16 mouse cellular contexts compared by ENCODE assay signal in the genomic region with DNA sequence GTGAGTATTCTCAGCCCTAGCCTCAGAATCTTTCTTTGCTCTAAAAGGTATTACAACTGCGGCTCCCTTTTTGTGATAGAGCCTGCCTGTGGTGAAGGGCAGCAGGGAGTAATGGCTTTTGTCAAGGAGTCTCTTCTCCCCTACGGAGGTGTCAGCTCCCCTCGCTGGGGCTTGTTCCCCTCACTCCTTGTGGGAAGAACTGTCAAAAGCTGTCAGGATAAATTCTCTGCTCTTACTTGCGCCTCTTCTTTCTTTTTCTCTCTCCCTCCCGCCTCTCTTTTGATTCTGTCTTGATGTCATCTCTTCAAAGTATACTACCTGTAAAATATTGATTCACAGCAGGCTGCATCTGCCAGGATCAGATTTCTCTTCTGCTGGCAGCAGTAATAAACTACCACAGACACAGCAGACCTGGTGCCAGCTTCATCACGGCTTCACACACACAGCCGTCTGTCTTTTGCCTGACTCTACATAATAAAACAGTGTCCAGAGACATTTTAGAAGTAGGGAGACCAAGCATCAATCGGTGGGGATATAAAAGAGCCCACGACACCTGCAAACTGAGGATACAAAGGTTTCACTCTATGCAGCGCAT.
DNase-seq lines count a peak whose midpoint lies in the region; ATAC-seq and TF ChIP-seq lines count a peak whose summit lies in the region.
"Had no signal": no experiment of that assay in that cellular context is flagged by ENCODE, and none has a peak within 500 bp of the region (broad histone marks: within the 10 kb centered on the region; RNA-seq: fewer than 3 reads in every experiment).

No protein-coding gene starts in this region.

- intact Hi-C loops in heart, adult 2 months (cut with DNase I): no loop called here
- intact Hi-C loops in left cerebral cortex, postnatal 4 days (cut with DNase I): no loop called here
- intact Hi-C loops in left cerebral cortex, postnatal 25 days (cut with DNase I): no loop called here

- H3K4me3 ChIP-seq in heart, embryonic 14.5 days (ENCODE audit: control insufficient read depth in 1 of 2, insufficient read depth in 1 of 2, low read depth in 1 of 2, low read length in 2 of 2): no peak overlapping the region
- H3K4me3 ChIP-seq in heart, adult 2 months: no peak overlapping the region
- no peak overlapping the region for H3K4me3 ChIP-seq in hindbrain, postnatal 0 days (ENCODE audit: low read length)
- H3K4me3 ChIP-seq in midbrain, embryonic 16.5 days (ENCODE audit: low read depth, low read length): no peak overlapping the region

- H3K79me2 ChIP-seq in heart, adult 2 months (replicated peaks; ENCODE audit: control insufficient read depth, insufficient read depth, low read length): no peaks in the 10 kb centered on the region

- no peak for DNase-seq in heart, adult 2 months
- peak; percentile 7 for DNase-seq in left cerebral cortex, postnatal 4 days
- no peak for DNase-seq in left cerebral cortex, postnatal 25 days (ENCODE audit: low spot score in 2 of 2)
- DNase-seq in hindbrain, postnatal 0 days (ENCODE audit: low spot score): no peak
- DNase-seq in T-cell, adult 2 months (ENCODE audit: low spot score): no peak
- DNase-seq: cerebellum, adult 9-11 months; heart, postnatal 36 days; kidney, postnatal 36 days; layer of hippocampus, adult 9-11 months; liver; lung, adult 18-20 months; right cerebral cortex, postnatal 4 days; thymus, postnatal 25 days had no signal

- WGBS in heart, embryonic 14.5 days: 20% methylated on average over 10 of the region's 10 CpGs
- 17% methylated on average over 10 of the region's 10 CpGs for WGBS in heart, adult 2 months
- WGBS in hindbrain, postnatal 0 days: 20% methylated on average over 10 of the region's 10 CpGs
- WGBS in midbrain, embryonic 16.5 days: 13% methylated on average over 10 of the region's 10 CpGs

- H3K4me2 ChIP-seq in heart, embryonic 14.5 days (ENCODE audit: low read length): peak overlapping the region; percentile 22; the same call in 1 of the 2 replicates
- H3K4me2 ChIP-seq in hindbrain, postnatal 0 days (ENCODE audit: low read depth, low read length): 0 out of 2 replicates have a peak overlapping the region, but pooled peaks have one; percentile 3
- H3K4me2 ChIP-seq in midbrain, embryonic 16.5 days (ENCODE audit: low read length): peak overlapping the region; percentile 12; the same call in 1 of the 2 replicates

- TF ChIP-seq POLR2A in heart, adult 2 months (IDR thresholded peaks at IDR 0.05; ENCODE audit: insufficient read depth, low read depth, low read length): no peak

- H3K4me1 ChIP-seq in heart, embryonic 14.5 days (ENCODE audit: control insufficient read depth in 2 of 2, insufficient read depth in 2 of 2, low read length in 2 of 2): no peaks in the 10 kb centered on the region; a peak in 2 of 4 replicates
- no peaks in the 10 kb centered on the region for H3K4me1 ChIP-seq in heart, adult 2 months (ENCODE audit: control insufficient read depth, insufficient read depth, low read length)
- H3K4me1 ChIP-seq in hindbrain, postnatal 0 days (ENCODE audit: insufficient read depth, low read length): 0 out of 2 replicates have a peak, but pooled peaks cover 3% of the 10 kb centered on the region
- peaks cover 9% of the 10 kb centered on the region; the same call in 1 of the 2 replicates for H3K4me1 ChIP-seq in midbrain, embryonic 16.5 days (ENCODE audit: control insufficient read depth, insufficient read depth, low read length)

- H3K9me3 ChIP-seq in heart, embryonic 14.5 days (ENCODE audit: control insufficient read depth, low read length): no peaks in the 10 kb centered on the region
- no peaks in the 10 kb centered on the region for H3K9me3 ChIP-seq in hindbrain, postnatal 0 days (ENCODE audit: low read length)
- no peaks in the 10 kb centered on the region for H3K9me3 ChIP-seq in midbrain, embryonic 16.5 days (replicated peaks; ENCODE audit: control insufficient read depth, low read length, poor library complexity, severe bottlenecking)

- TF ChIP-seq EP300 in heart, adult 2 months (IDR thresholded peaks at IDR 0.05; ENCODE audit: insufficient read depth, low read depth, low read length): no peak

- no peak for ATAC-seq in heart, embryonic 14.5 days (ENCODE audit: insufficient number of reproducible peaks, insufficient read depth, low FRiP score, low read depth)
- ATAC-seq in hindbrain, postnatal 0 days: no peak
- ATAC-seq in midbrain, embryonic 16.5 days: peak; percentile 71
- ATAC-seq: intestine, embryonic 16.5 days had no signal

- no peaks in the 10 kb centered on the region for H3K36me3 ChIP-seq in heart, embryonic 14.5 days (ENCODE audit: control insufficient read depth, insufficient read depth, low read length)
- H3K36me3 ChIP-seq in heart, adult 2 months (ENCODE audit: control insufficient read depth, insufficient read depth, low read length): no peaks in the 10 kb centered on the region
- no peaks in the 10 kb centered on the region for H3K36me3 ChIP-seq in hindbrain, postnatal 0 days (ENCODE audit: insufficient read depth, low read length)
- no peaks in the 10 kb centered on the region for H3K36me3 ChIP-seq in midbrain, embryonic 16.5 days (ENCODE audit: control insufficient read depth, insufficient read depth, low read length)

- peaks cover 5% of the 10 kb centered on the region for H3K27me3 ChIP-seq in heart, embryonic 14.5 days (ENCODE audit: control insufficient read depth, insufficient read depth, low read length)
- H3K27me3 ChIP-seq in heart, adult 2 months (ENCODE audit: control insufficient read depth, insufficient read depth, low read length): no peaks in the 10 kb centered on the region
- no peaks in the 10 kb centered on the region for H3K27me3 ChIP-seq in hindbrain, postnatal 0 days (ENCODE audit: insufficient read depth, low read length)
- H3K27me3 ChIP-seq in midbrain, embryonic 16.5 days (ENCODE audit: control insufficient read depth, insufficient read depth, low read depth, low read length): no peaks in the 10 kb centered on the region

- no peak for TF ChIP-seq CTCF in heart, adult 2 months (IDR thresholded peaks at IDR 0.05)
- no peak for TF ChIP-seq CTCF in hindbrain, postnatal 0 days (IDR thresholded peaks at IDR 0.05; ENCODE audit: low read depth)

- H3K27ac ChIP-seq in heart, embryonic 14.5 days (replicated peaks in 1 of 2; ENCODE audit: control insufficient read depth in 1 of 2, insufficient read depth in 1 of 2, low read depth in 2 of 2, low read length in 2 of 2): no peak overlapping the region
- H3K27ac ChIP-seq in heart, adult 2 months: no peak overlapping the region
- H3K27ac ChIP-seq in hindbrain, postnatal 0 days: no peak overlapping the region
- H3K27ac ChIP-seq in midbrain, embryonic 16.5 days (ENCODE audit: low read length): peak overlapping the region; percentile 51; the same call in 1 of the 2 replicates

- H3K9ac ChIP-seq in heart, embryonic 14.5 days (ENCODE audit: low read length): no peak overlapping the region
- no peak overlapping the region for H3K9ac ChIP-seq in heart, adult 2 months (ENCODE audit: low read depth, low read length)
- no peak overlapping the region for H3K9ac ChIP-seq in hindbrain, postnatal 0 days (replicated peaks; ENCODE audit: low read length)
- H3K9ac ChIP-seq in midbrain, embryonic 16.5 days (ENCODE audit: low read depth, low read length): no peak overlapping the region
